Mouse (Mus musculus): ENCODE measurements at regions not wholly inside any gene's neighbourhood (a gene's known extent, or its start where the extent isn't known, plus 50 kb on each side); places are given as distances from the start of the nearest gene placed in this dataset.

DNA sequence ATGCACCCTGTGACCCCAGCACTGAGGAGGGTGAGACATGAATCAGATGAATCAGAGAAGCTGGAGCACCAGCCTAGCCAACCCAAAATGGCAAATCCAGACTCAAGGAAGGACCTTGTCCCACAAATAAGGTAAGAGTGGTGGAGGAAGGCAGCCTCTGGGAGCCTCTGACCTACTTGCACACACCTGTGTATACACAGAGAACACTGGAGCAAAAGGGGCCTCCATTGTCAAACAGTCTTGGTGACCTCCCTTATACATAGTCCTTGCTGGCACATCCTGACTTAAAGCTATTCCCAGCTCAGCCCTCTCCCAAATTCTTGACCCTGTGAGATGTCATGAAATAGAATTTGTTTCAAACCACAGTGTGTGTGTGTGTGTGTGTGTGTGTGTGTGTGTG, 57.1 kb downstream of the Inhbb start:
- no peak for DNase-seq

- no peak for DNase-seq
These were observed 64.0 kb downstream of the Inhbb start for GRCm38 (mm10) chr1:119358096-119358495.

- no peak for DNase-seq
These were observed 65.1 kb downstream of the Inhbb start for GRCm38 (mm10) chr1:119356916-119357315.

- DNase-seq: no peak
These were observed 66.6 kb downstream of the Inhbb start for GRCm38 (mm10) chr1:119355456-119355855.

DNA sequence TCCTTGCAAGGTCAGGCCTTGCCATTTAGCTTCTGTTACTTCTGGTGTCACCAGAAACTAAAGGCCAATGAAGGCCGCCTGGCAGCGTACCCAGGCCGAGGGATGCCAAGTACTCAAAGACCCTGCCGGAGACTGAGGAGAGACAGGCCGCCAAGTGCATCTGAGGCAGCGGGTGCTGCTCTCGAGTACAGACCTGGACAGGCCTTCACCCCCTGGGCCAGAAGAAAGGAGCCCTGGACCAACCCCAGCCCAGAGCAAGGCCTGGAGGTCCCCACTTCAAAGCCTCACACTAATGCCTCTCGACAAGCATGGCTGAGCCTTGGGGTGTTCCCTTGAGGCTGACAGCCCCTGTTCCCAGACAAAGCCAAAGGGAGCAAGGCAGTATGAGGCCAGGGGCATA, 70.5 kb downstream of the Inhbb start:
- DNase-seq: no peak

DNA sequence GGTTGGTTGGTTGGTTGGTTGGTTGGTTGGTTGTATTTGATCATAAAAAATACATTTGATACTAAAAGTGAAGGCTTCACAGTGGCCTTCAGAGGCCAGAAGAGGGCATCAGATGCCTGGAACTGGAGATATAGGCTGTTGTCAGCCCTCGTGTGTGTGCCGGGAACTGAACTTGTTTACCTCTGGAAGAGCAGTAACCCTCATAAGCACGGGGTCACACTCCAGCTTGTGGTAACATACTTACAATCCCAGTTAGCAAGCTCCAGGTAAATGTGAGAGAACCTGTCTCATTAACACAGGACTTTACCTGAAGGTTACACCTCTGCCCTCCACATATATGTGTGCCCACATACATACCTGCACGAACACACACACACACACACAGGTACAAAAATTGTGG, 71.2 kb downstream of the Inhbb start:
- DNase-seq: no peak

DNA sequence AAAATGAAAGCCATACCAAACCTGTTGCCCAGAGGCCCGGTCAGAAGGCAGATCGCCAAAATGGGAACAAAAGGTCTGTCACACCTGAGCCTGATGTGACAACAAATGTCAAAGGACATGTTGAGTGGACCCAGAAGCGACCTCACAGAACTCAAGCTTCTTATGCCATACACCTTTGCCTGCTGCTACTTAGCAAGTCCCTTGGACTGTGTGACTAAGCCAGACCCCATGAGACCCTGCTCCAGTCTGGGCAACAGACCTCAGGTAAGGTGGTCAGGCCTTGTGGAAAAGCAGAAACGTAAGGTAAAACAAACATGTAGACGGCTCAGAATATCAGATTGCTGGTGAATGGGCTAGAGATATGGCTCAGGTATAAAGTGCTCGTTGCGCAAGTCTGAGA, 71.8 kb downstream of the Inhbb start:
- DNase-seq: no peak

GRCm38 (mm10) chr1:119348456-119349208, 73.4 kb downstream of the Inhbb start:
- no peak for DNase-seq

DNA sequence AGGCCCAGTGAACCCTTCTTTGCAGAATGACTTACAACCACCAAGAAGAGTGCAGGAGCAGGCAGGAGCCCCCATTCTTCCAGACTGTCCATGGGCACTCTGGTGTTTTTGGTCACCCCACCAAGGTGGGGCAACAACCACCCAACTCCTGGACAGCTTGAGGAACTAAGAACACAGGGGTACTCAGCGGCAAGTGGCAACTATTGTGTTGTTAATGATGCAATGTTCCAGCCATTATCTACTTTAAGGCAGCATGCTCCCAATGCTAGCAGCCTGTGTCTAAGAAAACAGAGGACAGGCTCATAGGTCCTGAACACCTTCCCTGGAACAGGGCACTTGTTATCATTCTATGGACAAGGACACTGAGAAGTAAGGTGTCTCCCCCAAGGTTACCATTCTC, 74.3 kb downstream of the Inhbb start:
- DNase-seq: no peak

DNA sequence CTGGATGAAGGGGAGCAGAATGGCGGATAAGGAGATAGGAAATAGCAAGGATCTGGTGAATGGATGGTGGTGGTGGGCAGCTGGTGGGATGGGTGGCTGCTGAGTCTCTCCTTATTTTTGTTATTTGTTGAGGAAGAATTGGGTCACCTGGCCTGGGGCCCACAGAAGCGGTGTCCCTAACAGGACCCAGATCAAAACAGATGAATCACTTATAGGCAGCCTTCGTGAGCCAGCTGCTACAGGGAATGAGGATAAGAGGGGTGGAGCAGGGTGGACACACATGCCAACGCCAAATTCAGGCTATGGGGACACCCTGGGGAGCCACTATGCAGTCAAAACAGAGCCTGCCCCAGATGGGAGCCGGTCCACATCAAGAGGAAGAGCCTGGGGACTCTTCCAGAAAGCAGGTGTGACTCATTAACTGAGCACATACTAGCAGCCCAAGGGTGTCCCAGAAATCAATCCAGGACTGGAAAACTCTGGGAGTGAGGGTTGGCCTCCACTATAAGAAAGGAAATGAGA, 75.4 kb downstream of the Inhbb start:
- DNase-seq: no peak

DNA sequence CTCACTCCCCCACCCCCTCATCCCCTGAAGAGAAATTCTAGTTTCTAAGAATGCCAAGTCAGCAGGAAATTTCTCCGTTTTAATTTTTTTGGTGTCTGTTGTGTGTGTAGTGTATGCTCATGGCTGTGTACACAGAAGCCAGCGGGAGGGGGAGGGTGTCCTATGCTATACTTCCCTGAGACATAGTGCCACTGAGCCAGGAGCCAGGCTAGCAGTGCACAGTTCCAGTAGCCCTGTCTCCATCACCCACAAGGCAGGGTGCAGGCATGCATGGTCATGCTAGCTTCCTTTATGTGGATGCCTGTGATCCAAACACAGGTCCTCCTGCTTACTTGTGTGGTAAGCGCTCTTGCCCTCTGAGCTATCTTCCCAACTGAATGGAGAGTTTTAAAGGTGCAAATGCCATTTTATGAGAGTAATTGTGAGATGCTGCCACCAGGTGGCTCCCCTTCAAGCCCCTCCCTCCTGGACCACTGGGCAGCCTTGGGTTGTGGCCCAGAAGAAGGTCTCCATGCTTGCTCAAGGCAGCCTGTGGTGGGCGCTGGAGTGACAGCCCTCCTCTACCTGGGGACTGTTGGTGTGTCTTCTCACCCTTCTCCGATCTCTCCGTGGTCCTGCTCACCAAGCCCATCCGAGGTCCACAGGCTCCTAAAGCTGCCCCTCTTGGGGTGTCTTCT, 76.8 kb downstream of the Inhbb start:
- no peak for DNase-seq

GRCm38 (mm10) chr1:119344046-119344445, 78.0 kb downstream of the Inhbb start:
- DNase-seq: peak; percentile 13

DNA sequence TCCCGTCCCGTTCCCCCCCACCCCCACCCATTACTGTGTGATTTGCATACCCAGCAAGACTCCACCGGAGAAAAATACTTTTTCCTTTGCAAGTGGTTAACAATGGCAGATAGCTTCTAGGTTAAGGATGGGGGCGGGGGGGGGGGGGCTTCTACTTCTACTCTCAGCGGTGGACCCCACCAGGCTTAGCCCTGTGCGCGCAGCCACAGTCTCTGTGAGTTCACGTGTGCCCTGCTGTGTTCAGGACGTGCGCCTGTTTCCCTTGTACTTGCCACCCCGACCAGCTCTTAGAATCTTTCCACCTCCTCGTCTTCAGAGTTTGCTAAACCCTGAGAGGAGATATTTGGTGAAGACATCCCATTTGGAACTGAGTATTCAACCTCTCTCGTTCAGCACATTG, 86.9 kb downstream of the Inhbb start:
- no peak for DNase-seq

DNA sequence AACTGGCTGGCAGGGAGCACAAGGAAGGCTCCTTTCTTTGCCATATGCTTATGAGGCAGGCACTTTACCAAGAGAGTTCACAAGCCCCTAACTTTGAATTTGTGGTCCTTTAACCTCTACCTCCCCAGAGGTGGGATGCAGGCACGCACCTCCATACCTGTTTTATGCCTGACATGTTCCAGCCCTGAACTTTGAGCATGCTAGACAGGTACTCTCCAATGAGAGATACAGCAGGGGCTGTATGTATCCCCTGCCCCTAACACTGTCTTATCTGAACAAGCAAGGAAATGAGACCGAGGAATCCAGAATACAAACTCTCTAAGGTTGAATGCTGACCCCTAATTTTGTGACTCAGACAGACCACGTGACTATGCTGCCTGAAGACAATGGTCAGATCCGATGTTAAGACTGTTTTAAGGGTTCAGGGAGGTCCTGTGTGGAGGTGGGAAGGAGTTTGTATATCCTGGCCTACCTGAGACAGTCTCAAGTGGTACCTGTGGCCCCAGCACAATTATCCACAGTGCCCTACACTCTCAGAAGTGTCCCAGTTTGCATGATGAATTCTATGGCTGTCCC, 91.2 kb downstream of the Inhbb start:
- no peak for DNase-seq

- no peak for DNase-seq
These were observed 92.2 kb downstream of the Inhbb start for GRCm38 (mm10) chr1:119329693-119330434.

- peak; percentile 57 for DNase-seq
These were observed 92.9 kb downstream of the Inhbb start for GRCm38 (mm10) chr1:119328921-119329692.

DNA sequence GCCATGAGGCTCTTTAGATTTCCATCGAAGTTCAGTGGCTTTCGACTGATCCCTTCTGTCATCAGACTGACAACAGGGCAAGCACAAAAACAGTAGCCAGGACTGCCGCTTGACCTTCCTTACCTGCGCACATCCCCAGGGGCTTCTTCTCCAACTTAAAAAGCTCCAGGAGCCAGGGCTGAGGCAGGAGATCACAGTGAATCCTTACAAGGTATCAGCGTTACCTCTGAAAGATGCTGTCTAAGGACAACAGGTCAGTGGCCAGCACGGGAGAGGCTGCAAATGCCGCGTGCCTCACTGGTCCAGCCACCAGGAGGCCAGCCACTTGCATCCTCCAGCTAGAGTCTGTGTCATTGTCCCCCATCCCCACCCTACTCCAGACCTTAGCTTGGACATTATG, 97.5 kb downstream of the Inhbb start:
- DNase-seq: no peak

DNA sequence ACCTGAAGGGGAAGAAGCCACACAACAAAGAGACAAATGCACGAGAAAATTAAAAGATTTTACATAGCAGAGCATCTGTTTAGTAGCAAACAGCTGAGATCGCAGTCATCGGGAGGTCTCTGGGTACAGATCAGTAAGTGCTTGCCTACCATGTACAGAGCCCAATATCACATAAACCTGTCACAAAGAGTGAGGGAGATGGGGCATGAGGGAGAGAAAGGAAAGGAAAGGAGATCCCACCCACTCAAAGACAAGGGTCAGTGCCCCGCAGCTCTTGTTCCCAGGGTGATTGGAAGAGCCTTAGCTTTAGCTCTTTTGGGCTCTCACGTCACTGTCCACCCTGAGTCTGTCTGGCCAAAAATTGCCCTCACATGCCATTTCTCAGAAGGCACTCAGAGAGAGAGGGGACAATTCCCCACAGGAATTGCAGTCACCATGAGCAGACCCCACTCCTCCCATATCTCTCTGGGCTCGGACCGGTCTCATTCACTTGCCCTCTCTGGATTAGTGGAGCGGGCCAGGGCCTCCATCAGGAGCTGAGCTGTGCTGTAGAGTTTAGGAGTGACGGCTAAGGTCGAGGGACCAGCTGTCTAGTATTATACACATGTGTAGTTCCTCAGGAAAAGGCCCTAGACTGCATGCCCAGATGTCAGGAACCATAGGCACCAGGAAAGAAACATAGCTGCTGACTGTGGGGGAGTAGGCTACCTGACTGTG, 99.6 kb downstream of the Inhbb start:
- DNase-seq: no peak

- DNase-seq: peak; percentile 76
These were observed 100.2 kb downstream of the Inhbb start for GRCm38 (mm10) chr1:119321799-119322198.

DNA sequence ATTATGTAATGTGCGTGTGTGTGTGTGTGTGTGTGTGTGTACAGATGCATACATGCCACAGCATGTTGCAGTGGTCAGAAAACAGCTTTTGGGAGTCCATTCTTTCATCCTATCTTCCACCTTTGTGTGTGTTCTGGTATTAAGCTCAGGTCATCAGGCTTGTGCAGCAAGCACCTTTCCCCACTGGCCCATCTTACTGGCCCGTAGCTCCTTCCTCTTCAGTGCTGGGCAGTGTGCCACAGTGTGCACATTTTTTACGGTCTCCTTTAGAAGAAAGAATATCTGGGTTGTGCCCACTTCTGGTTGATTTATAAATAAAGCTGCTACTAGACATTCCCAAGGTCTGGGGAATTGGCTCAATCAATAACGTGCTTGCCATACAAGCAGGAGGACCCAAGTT, 105.0 kb downstream of the Inhbb start:
- peak; percentile 40 for DNase-seq

DNA sequence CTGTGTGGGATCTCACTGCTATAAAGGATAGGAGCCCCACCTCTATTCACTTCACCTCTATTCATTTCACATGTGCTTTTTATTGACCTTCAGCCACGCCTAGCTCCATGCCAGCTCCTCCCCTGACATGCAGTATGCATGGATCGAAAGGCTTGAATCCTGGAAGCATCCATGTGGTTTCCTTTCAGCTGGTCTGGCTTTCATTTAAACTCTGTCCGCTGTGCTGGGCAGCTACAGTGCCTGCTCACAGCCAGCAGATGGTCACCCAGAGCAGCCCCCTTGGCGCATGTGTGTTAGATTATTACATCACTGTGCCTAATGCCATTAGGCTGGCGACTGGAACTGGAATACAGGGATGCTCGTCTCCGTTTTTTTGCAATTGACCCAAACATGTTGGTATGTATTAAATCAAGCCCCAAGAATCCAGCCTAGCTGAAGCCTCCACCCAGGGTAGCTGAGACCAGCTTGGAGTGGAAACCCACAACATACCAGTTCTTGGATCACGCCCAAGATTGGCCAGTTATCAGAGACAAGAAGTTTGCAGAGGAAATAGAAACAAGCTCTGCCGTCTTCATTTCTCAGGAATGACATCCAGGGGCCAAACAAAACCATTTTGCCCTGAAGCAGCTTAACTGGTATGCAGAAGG, 113.2 kb downstream of the Inhbb start:
- DNase-seq: peak; percentile 51
